Mouse (Mus musculus) cerebellum, adult (tissue): Measurements from ENCODE around the gene Zpbp.
A peak's percentile ranks its signal among the peaks of the same experiment; 100 is the strongest.

Source experiments
- ATAC-seq: cut with Nextera tagmentation; 2 replicates; pipeline ENCODE4 v1.9.2; 2017; ENCODE audit warnings: mild to moderate bottlenecking, moderate library complexity, mixed read lengths; ENCODE audit not compliant: insufficient number of reproducible peaks, low FRiP score, low TSS enrichment

Zpbp gene

GRCm38 (mm10) chr11:11461635-11462560 lies at the start of gene Zpbp, which contains the start of gene Spata48:
Gene Zpbp (minus strand): TSS chr11:11462408.
Gene Spata48 (plus strand): TSS chr11:11462094.
- peak; percentile 89 for ATAC-seq

GRCm38 (mm10) chr11:11509413-11509812 lies 47.2 kb upstream of the Zpbp start:
- ATAC-seq = no peak

- ATAC-seq = no peak
Observed at GRCm38 (mm10) chr11:11506187-11506586, 44.0 kb upstream of the Zpbp start.

GRCm38 (mm10) chr11:11499944-11500343 lies 37.7 kb upstream of the Zpbp start:
- no peak for ATAC-seq

- ATAC-seq = no peak
Observed at GRCm38 (mm10) chr11:11495697-11496096, 33.5 kb upstream of the Zpbp start.

- ATAC-seq = no peak
Observed at GRCm38 (mm10) chr11:11492044-11492443, 29.8 kb upstream of the Zpbp start.

- ATAC-seq = no peak
Observed at GRCm38 (mm10) chr11:11484378-11484777, 22.2 kb upstream of the Zpbp start.

- no peak for ATAC-seq
Observed at GRCm38 (mm10) chr11:11468924-11469323, 6.7 kb upstream of the Zpbp start.

GRCm38 (mm10) chr11:11462561-11462890 lies 318 bp upstream of the Zpbp start:
- ATAC-seq = no peak

- ATAC-seq = no peak
Observed at GRCm38 (mm10) chr11:11455037-11455436, 7.2 kb downstream of the Zpbp start.

- ATAC-seq = no peak
Observed at GRCm38 (mm10) chr11:11417356-11417755, 44.9 kb downstream of the Zpbp start.

- ATAC-seq = no peak
Observed at GRCm38 (mm10) chr11:11414188-11414587, 48.0 kb downstream of the Zpbp start.

GRCm38 (mm10) chr11:11394686-11395085 lies 67.5 kb downstream of the Zpbp start:
- no peak for ATAC-seq

- ATAC-seq = no peak
Observed at GRCm38 (mm10) chr11:11393164-11393563, 69.0 kb downstream of the Zpbp start.

GRCm38 (mm10) chr11:11371305-11371704 lies 90.9 kb downstream of the Zpbp start:
- ATAC-seq = no peak

GRCm38 (mm10) chr11:11283512-11283911 lies 178.7 kb downstream of the Zpbp start:
- ATAC-seq = no peak

GRCm38 (mm10) chr11:11280128-11280527 lies 182.1 kb downstream of the Zpbp start:
- ATAC-seq = no peak

- ATAC-seq = no peak
Observed at GRCm38 (mm10) chr11:11257348-11257747, 204.9 kb downstream of the Zpbp start.

- ATAC-seq = no peak
Observed at GRCm38 (mm10) chr11:11242694-11243377, 219.4 kb downstream of the Zpbp start.

- no peak for ATAC-seq
Observed at GRCm38 (mm10) chr11:11239346-11239745, 222.9 kb downstream of the Zpbp start.
